Mouse (Mus musculus): ENCODE data around the gene Il23a. TPM values are rescaled to one million over a fixed set of nuclear protein-coding genes. Genes with fewer than 3 reads are reported as not detected.
A peak's percentile ranks its signal among the peaks of the same experiment; 100 is the strongest.

Gene Il23a
- polyA plus RNA-seq, 1 experiment from 2014 or later = 4.3 TPM

DNA sequence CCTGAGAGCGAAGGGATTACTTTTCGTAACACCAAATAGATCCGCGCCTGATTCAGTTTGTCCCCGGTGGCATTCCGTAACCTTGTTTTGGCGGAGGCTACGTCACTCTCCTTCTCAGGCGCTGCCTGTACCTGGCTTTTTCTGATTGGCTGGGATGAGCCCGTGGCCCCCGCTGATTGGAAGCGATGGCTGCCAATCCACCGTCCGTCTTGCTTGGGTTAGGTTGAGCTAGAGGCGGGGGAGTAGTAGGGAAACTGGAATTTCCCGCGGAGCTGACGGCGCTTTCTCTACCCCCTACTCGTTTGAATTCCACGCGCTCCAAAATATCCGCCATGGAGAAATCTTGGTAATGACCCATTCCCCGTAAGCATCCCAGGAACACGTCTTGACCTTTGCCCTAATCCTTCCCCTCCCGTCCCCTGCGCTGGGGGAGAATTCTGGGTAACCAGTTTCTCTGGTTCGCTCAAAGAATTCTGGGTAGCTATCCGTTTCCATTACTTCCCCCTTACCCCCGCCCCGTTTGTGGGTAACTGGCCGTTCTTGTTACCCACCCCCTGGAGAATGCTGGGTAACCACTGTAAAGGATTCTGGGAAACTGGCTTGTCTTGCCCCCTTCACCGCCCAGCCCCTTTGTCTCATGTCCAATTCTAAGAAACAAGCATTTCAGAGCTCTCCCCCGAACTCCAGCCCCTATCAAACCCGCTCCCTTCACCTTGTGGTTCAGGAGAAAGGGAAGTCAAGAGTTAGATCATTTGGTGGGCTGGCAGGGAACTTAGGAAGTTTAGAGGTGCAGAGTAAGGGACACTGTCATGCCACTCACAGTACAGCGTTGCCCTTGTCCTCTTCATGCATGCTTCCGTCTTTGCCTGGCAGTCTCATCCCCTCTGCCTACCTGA, 4.8 kb upstream of the Il23a start, which contains the start of gene Pan2:
Gene Pan2 (plus strand): TSS at position 210 of the 896 bp plus-strand sequence.
- H3K27ac ChIP-seq (replicated peaks in 1 of 2; ENCODE audit: control insufficient read depth in 1 of 2, insufficient read depth in 1 of 2, low read depth in 2 of 2, low read length in 2 of 2) = peak within 1 kb of the TSS; percentile 94 to 98
- H3K9me3 ChIP-seq (ENCODE audit: control insufficient read depth, low read length) = no peaks in the 10 kb centered on the region
- H3K4me2 ChIP-seq (ENCODE audit: low read length) = peak within 1 kb of the TSS; percentile 86
- WGBS = 1% methylated on average over 37 of the region's 37 CpGs
- peaks cover 21% of the 10 kb centered on the region for H3K36me3 ChIP-seq (ENCODE audit: control insufficient read depth, insufficient read depth, low read length)
- ATAC-seq (ENCODE audit: insufficient number of reproducible peaks, insufficient read depth, low FRiP score, low read depth) = peak; percentile 98
- H3K27me3 ChIP-seq (ENCODE audit: control insufficient read depth, insufficient read depth, low read length) = no peaks in the 10 kb centered on the region
- H3K4me3 ChIP-seq (ENCODE audit: control insufficient read depth in 1 of 2, insufficient read depth in 1 of 2, low read depth in 1 of 2, low read length in 2 of 2) = peak within 1 kb of the TSS; percentile 52 to 74
- peak within 1 kb of the TSS; percentile 84 for H3K9ac ChIP-seq (ENCODE audit: low read length)
- H3K4me1 ChIP-seq (ENCODE audit: control insufficient read depth in 2 of 2, insufficient read depth in 2 of 2, low read length in 2 of 2) = peaks cover 13 to 16% of the 10 kb centered on the region in 2 experiments

DNA sequence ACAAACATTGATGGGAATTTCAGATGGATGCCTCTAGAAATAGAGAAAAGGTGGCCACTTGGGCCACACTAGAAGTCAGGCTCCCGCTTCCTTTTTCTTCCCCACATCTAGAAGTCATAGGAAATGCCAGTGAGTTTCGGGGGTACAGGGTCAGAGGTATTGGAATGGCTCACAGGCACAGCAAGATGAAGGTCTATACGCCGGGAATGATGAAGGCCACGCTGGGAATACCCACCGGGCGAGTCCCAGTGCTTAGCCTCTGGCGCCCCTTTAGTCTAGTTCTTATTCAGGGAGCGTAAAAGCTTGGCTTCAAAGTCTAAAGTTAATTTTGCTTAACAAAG, 4.2 kb upstream of the Il23a start:
- Histone ChIP-seq H3K4me2 (ENCODE audit: low read length) (peak overlapping the region; percentile 66), H3K9me3 (ENCODE audit: control insufficient read depth, low read length) (no peaks in the 10 kb centered on the region), H3K9ac (ENCODE audit: low read length) (peak overlapping the region; percentile 84), H3K27ac (replicated peaks in 1 of 2; ENCODE audit: control insufficient read depth in 1 of 2, insufficient read depth in 1 of 2, low read depth in 2 of 2, low read length in 2 of 2) (peak overlapping the region; percentile 94 to 98), H3K36me3 (ENCODE audit: control insufficient read depth, insufficient read depth, low read length) (peaks cover 15% of the 10 kb centered on the region; the same call in 1 of the 2 replicates), H3K4me3 (ENCODE audit: control insufficient read depth in 1 of 2, insufficient read depth in 1 of 2, low read depth in 1 of 2, low read length in 2 of 2) (peak overlapping the region; percentile 52 to 74), H3K27me3 (ENCODE audit: control insufficient read depth, insufficient read depth, low read length) (no peaks in the 10 kb centered on the region), H3K4me1 (ENCODE audit: control insufficient read depth in 2 of 2, insufficient read depth in 2 of 2, low read length in 2 of 2) (peaks cover 18 to 22% of the 10 kb centered on the region in 2 experiments)
- 0 out of 2 replicates have a peak, but pooled peaks have one; percentile 8 for ATAC-seq (ENCODE audit: insufficient number of reproducible peaks, insufficient read depth, low FRiP score, low read depth)
- WGBS = 1% methylated on average over 9 of the region's 9 CpGs

GRCm38 (mm10) chr10:128302357-128302756, 3.8 kb upstream of the Il23a start:
- 30% methylated on average over 3 of the region's 3 CpGs for whole genome bisulfite sequencing
- Histone ChIP-seq H3K9ac (ENCODE audit: low read length) (peak overlapping the region; percentile 84), H3K4me3 (ENCODE audit: control insufficient read depth in 1 of 2, insufficient read depth in 1 of 2, low read depth in 1 of 2, low read length in 2 of 2) (peak overlapping the region; percentile 52 to 74; a peak in 3 of 4 replicates), H3K4me2 (ENCODE audit: low read length) (peak overlapping the region; percentile 66), H3K27me3 (ENCODE audit: control insufficient read depth, insufficient read depth, low read length) (no peaks in the 10 kb centered on the region), H3K9me3 (ENCODE audit: control insufficient read depth, low read length) (no peaks in the 10 kb centered on the region), H3K4me1 (ENCODE audit: control insufficient read depth in 2 of 2, insufficient read depth in 2 of 2, low read length in 2 of 2) (peaks cover 22 to 26% of the 10 kb centered on the region in 2 experiments), H3K36me3 (ENCODE audit: control insufficient read depth, insufficient read depth, low read length) (peaks cover 15% of the 10 kb centered on the region; the same call in 1 of the 2 replicates), H3K27ac (replicated peaks in 1 of 2; ENCODE audit: control insufficient read depth in 1 of 2, insufficient read depth in 1 of 2, low read depth in 2 of 2, low read length in 2 of 2) (peak overlapping the region; percentile 94 to 98; a peak in 3 of 4 replicates)
- ATAC-seq (ENCODE audit: insufficient number of reproducible peaks, insufficient read depth, low FRiP score, low read depth) = no peak

DNA sequence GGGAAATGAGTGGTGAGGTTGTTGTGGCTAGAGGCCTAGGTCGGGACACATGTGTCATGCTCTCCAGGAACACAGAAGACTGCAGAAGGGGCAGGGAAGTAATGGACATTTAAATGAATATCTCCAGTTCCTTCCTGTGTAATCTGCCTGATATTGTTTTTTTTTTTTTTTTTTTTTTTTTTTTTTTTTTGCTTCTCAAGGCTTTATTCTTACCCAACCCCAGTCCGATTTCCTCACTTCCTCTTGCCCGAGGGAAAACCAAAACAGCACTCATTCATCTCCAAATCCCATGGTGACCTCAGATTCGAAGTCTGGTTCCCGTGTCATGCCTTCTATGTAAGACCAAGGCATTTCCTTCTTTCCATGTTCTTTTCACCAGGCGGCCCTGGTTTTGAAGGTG, 309 bp downstream of the Il23a start:
- no peak overlapping the region for H3K4me2 ChIP-seq (ENCODE audit: low read length)
- peak overlapping the region; percentile 81 to 86 for H3K27ac ChIP-seq (replicated peaks in 1 of 2; ENCODE audit: control insufficient read depth in 1 of 2, insufficient read depth in 1 of 2, low read depth in 2 of 2, low read length in 2 of 2)
- no peak for ATAC-seq (ENCODE audit: insufficient number of reproducible peaks, insufficient read depth, low FRiP score, low read depth)
- H3K9ac ChIP-seq (ENCODE audit: low read length) = peak overlapping the region; percentile 14
- no peaks in the 10 kb centered on the region for H3K9me3 ChIP-seq (ENCODE audit: control insufficient read depth, low read length)
- H3K36me3 ChIP-seq (ENCODE audit: control insufficient read depth, insufficient read depth, low read length) = no peaks in the 10 kb centered on the region
- peaks cover 23 to 28% of the 10 kb centered on the region in 2 experiments for H3K4me1 ChIP-seq (ENCODE audit: control insufficient read depth in 2 of 2, insufficient read depth in 2 of 2, low read length in 2 of 2)
- no peaks in the 10 kb centered on the region for H3K27me3 ChIP-seq (ENCODE audit: control insufficient read depth, insufficient read depth, low read length)
- H3K4me3 ChIP-seq (ENCODE audit: control insufficient read depth in 1 of 2, insufficient read depth in 1 of 2, low read depth in 1 of 2, low read length in 2 of 2) = no peak overlapping the region
- WGBS = 58% methylated on average over 6 of the region's 6 CpGs

GRCm38 (mm10) chr10:128297622-128298021, 930 bp downstream of the Il23a start:
- ATAC-seq (ENCODE audit: insufficient number of reproducible peaks, insufficient read depth, low FRiP score, low read depth) = peak; percentile 84
- H3K9me3 ChIP-seq (ENCODE audit: control insufficient read depth, low read length) = no peaks in the 10 kb centered on the region
- 0 out of 4 replicates have a peak overlapping the region, but pooled peaks of 1 of the 2 experiments have one; percentile 7 for H3K4me3 ChIP-seq (ENCODE audit: control insufficient read depth in 1 of 2, insufficient read depth in 1 of 2, low read depth in 1 of 2, low read length in 2 of 2)
- H3K4me2 ChIP-seq (ENCODE audit: low read length) = peak overlapping the region; percentile 48
- 38% methylated on average over 11 of the region's 11 CpGs for WGBS
- peaks cover 4% of the 10 kb centered on the region; the same call in 1 of the 2 replicates for H3K36me3 ChIP-seq (ENCODE audit: control insufficient read depth, insufficient read depth, low read length)
- H3K4me1 ChIP-seq (ENCODE audit: control insufficient read depth in 2 of 2, insufficient read depth in 2 of 2, low read length in 2 of 2) = peaks cover 23 to 27% of the 10 kb centered on the region in 2 experiments
- H3K9ac ChIP-seq (ENCODE audit: low read length) = peak overlapping the region; percentile 14
- H3K27ac ChIP-seq (replicated peaks in 1 of 2; ENCODE audit: control insufficient read depth in 1 of 2, insufficient read depth in 1 of 2, low read depth in 2 of 2, low read length in 2 of 2) = peak overlapping the region; percentile 81 to 86
- no peaks in the 10 kb centered on the region for H3K27me3 ChIP-seq (ENCODE audit: control insufficient read depth, insufficient read depth, low read length)

DNA sequence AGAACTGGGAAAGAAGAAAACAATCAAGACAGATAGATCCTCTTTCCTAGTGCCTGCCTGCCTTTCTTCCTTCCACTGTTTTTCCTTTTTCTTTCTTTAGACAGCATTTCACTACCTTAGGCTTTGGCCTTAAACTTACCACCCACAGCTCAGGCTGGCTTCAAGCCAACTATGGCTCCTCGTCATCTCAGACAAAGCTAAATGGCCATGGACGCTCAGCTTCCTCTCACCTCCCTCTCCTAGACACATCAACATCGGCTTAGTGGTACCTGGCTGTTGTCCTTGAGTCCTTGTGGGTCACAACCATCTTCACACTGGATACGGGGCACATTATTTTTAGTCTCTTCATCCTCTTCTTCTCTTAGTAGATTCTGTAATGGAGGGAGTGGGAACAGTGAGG, 1.3 kb downstream of the Il23a start:
- 47% methylated on average over 4 of the region's 4 CpGs for WGBS
- Histone ChIP-seq H3K4me3 (ENCODE audit: control insufficient read depth in 1 of 2, insufficient read depth in 1 of 2, low read depth in 1 of 2, low read length in 2 of 2) (0 out of 4 replicates have a peak overlapping the region, but pooled peaks of 1 of the 2 experiments have one; percentile 7), H3K27ac (replicated peaks in 1 of 2; ENCODE audit: control insufficient read depth in 1 of 2, insufficient read depth in 1 of 2, low read depth in 2 of 2, low read length in 2 of 2) (peak overlapping the region; percentile 81 to 86), H3K36me3 (ENCODE audit: control insufficient read depth, insufficient read depth, low read length) (peaks cover 8% of the 10 kb centered on the region), H3K9me3 (ENCODE audit: control insufficient read depth, low read length) (no peaks in the 10 kb centered on the region), H3K4me1 (ENCODE audit: control insufficient read depth in 2 of 2, insufficient read depth in 2 of 2, low read length in 2 of 2) (peaks cover 20 to 23% of the 10 kb centered on the region in 2 experiments), H3K9ac (ENCODE audit: low read length) (peak overlapping the region; percentile 14), H3K4me2 (ENCODE audit: low read length) (peak overlapping the region; percentile 48), H3K27me3 (ENCODE audit: control insufficient read depth, insufficient read depth, low read length) (no peaks in the 10 kb centered on the region)
- no peak for ATAC-seq (ENCODE audit: insufficient number of reproducible peaks, insufficient read depth, low FRiP score, low read depth)

DNA sequence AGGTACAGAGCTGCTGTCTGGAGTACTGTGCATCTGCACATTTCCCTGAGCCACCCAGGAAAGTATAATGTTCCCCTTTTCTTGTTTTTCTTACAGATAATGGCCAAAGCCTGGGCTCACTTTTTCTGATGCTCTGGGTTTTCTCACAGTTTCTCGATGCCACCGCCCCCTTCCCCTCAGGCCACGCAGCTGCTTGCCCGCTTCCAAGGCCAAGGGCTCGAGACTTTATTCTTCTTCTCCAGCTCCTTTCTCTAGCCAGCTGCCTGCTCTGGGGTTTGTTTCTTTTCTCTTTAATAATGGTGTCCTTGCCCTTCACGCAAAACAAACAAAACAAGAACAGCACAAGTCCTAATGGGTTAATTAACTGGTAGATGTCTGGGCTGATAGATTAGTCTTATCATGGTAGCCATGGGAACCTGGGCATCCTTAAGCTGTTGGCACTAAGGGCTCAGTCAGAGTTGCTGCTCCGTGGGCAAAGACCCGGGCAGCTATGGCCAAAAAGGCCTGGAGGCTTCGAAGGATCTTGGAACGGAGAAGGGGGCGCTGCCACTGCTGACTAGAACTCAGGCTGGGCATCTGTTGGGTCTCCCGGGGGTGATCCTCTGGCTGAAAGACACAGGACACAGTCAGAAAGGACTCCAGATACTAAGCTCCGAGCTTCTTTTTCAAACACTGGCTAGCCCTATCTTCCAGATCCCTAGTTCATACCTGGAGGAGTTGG, 2.0 kb downstream of the Il23a start:
- H3K4me2 ChIP-seq (ENCODE audit: low read length) = peak overlapping the region; percentile 48

More for the DNA sequence above, 2.0 kb downstream of the Il23a start:
- Histone ChIP-seq H3K36me3 (ENCODE audit: control insufficient read depth, insufficient read depth, low read length) (peaks cover 15% of the 10 kb centered on the region), H3K27me3 (ENCODE audit: control insufficient read depth, insufficient read depth, low read length) (no peaks in the 10 kb centered on the region), H3K9me3 (ENCODE audit: control insufficient read depth, low read length) (no peaks in the 10 kb centered on the region), H3K27ac (replicated peaks in 1 of 2; ENCODE audit: control insufficient read depth in 1 of 2, insufficient read depth in 1 of 2, low read depth in 2 of 2, low read length in 2 of 2) (no peak overlapping the region), H3K4me1 (ENCODE audit: control insufficient read depth in 2 of 2, insufficient read depth in 2 of 2, low read length in 2 of 2) (peaks cover 20 to 22% of the 10 kb centered on the region in 2 experiments), H3K9ac (ENCODE audit: low read length) (no peak overlapping the region; the same call in 1 of the 2 replicates), H3K4me3 (ENCODE audit: control insufficient read depth in 1 of 2, insufficient read depth in 1 of 2, low read depth in 1 of 2, low read length in 2 of 2) (no peak overlapping the region)
- 74% methylated on average over 13 of the region's 13 CpGs for WGBS
- no peak for ATAC-seq (ENCODE audit: insufficient number of reproducible peaks, insufficient read depth, low FRiP score, low read depth)

Measured in heart, embryonic 14.5 days (tissue).